Mouse (Mus musculus) frontal cortex, postnatal 10 days (tissue): ENCODE measurements around the gene Serpina1c.
"Not testable (repeated sequence)": the region's sequence is repeated elsewhere in the genome, so short reads cannot be mapped to it uniquely, and the experiment has no call there.

ENCODE experiments used
- DNase-seq, 2 experiments: peaks; one replicate each; pipeline ENCODE4 v3.0.0; 2022; ENCODE audit warnings: low spot score in 2 of 2, mixed read lengths in 1 of 2

The Serpina1c gene

GRCm38 (mm10) chr12:103904837-103905340 lies at the start of gene Serpina1c:
Gene Serpina1c (minus strand): TSS chr12:103904887.
- not testable (repeated sequence) for DNase-seq

DNA sequence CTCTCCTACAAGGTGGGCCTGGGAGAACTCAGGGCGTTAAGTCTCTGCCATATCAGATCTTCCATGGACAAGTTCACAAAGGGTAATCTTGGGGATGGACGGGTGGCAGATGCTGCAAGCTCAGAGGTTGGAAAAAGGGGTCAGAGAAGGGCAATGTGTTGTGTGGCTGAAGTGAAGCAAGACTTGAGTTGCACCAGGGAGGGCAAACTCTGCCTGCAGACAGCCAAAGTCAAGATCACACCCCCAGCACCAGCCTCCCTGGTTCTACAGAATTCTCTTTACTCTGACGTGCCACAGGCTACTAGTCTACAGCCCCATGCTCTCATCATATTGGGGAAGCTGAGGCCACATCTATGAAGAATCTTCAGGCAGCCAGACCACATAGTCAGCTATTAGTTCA lies 48.3 kb upstream of the Serpina1c start:
- not testable (repeated sequence) for DNase-seq

DNA sequence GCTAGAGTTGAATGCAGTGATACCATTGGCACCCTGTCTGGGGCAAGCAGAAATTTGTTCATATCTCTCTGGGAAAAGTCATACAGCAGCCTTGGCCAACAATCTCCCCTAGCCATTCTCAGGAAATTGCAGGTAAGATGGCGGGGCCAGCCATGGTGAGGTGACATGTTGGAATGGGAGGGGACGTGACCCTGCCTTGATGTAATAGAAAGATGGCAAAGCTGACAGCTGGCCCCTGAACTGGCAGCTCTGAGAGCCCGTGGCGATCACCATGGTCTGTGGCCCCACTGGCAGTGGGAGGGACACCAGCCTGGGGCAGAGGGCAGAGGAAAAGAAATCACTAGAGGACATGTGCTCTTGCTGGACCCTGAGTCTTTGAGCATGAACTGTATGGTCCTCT lies 41.6 kb upstream of the Serpina1c start:
- DNase-seq = no peak

DNA sequence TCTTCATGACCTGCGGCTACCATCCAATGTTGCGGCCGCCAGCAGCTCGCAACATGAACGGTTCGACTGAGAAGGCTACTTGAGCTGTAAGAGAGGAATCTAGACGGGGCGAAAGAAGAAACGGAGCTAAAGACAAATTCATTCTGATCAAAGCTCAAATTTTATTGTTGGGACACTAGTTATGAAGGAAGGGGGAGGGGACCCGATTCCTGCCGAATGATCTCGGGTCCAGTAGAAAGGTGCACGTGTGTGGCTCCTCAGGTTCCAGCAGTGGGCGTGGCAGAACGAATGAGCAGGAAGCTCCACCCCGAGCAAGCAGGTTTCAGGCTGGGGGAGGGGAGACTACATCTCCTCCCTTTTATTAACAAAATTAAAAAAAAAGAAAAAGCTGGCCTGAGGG lies 4.5 kb upstream of the Serpina1c start:
- DNase-seq = not testable (repeated sequence)

- DNase-seq = not testable (repeated sequence)
Observed at GRCm38 (mm10) chr12:103907746-103908145, 3.1 kb upstream of the Serpina1c start.

DNA sequence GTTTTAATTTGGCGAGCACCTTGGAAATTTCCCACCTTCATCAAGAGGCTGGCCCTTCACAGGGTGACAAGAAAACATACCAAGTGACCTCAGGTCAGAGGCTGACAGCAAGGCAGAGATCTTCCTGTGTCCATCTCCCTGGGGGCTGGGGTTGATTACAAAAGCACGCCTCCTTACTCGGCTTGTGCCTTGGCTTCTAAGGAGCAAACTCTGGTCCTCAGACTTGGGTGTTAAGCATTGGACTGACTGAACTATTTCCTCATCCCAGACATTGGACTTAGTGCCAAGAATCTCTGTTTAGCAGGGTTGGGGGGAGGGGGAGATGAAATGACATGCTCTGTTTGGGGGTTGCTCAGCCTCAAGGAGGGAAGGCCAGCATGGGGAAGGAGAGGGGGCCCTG lies 2.8 kb downstream of the Serpina1c start:
- DNase-seq = not testable (repeated sequence)

- DNase-seq = not testable (repeated sequence)
Observed at GRCm38 (mm10) chr12:103866873-103867272, 37.8 kb downstream of the Serpina1c start.

DNA sequence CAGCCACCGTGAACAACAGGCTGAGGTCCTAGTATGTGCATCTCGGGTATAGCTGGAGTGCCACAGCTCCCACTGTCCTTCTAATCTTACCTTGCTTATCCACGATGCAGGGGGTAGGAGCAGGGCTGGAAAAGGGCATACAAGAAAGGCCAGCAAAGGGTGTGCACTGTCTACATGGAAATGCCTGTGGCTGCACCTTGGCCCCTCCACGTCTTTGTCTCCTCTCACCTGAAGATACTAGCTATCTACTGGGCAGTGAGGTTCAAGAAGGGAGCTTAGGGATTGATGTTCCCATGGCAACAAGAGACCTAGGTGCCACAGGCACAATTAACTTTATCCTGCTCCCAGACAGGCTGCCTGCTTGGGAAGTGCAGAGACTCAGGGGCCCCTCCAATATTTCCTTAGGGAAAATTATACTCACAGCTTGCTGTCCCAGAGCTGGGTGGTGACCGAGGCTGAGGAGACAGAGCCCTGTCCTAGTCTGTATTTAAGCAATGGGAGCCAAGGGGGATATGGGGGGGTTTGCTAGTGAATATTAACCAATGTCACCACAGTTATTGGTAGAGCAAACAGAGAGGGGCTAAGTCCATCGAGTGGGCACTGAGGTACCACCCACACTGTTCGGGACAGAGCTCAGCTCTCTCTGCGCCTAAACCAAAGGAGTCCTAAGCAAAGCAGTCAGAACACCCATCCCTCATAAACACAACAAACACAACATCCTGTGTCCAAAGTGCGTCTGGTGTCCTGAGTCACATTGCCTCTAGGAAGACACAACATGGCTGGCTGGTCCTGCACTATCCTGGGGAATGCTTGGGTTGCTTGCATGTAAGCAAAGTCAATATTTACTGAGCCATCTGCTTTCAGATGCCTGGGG lies 41.3 kb downstream of the Serpina1c start, which contains the start of gene Serpina1a:
Serpina1a (minus strand) TSS at position 462 of the 874 bp plus-strand sequence.
- DNase-seq = not testable (repeated sequence)

DNA sequence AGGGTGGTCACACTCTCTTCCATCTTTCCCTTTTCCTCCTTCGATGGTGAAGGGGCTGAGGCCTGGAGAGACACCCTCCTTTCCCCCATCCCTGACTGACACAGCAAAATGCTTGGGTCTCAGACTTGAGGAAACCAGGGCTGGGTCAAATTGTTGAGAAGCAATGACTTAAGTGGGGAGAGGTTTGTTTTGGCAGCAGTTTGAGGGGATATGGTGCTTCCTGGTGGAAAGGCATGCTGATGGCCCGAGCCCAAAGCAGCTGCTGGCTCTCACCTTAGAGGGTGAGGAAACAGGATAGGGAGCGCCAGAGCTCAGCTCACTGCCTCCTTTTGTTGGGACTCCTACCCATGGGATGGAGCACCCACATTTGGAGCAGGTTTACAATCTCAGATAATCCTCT lies 43.7 kb downstream of the Serpina1c start:
- no peak for DNase-seq

GRCm38 (mm10) chr12:103860571-103860970 lies 44.1 kb downstream of the Serpina1c start:
- not testable (repeated sequence) for DNase-seq

DNA sequence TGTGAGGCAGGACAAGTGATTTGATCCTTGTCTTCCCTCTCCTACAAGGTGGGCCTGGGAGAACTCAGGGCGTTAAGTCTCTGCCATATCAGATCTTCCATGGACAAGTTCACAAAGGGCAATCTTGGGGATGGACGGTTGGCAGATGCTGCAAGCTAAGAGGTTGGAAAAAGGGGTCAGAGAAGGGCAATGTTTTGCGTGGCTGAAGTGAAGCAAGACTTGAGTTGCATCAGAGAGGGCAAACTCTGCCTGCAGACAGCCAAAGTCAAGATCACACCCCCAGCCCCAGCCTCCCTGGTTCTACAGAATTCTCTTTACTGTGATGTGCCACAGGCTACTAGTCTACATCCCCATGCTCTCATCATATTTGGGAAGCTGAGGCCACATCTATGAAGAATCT lies 45.1 kb downstream of the Serpina1c start:
- DNase-seq = not testable (repeated sequence)

- DNase-seq = not testable (repeated sequence)
Observed at GRCm38 (mm10) chr12:103853032-103853431, 51.7 kb downstream of the Serpina1c start.
